Mouse (Mus musculus) spleen, adult 2 months (tissue): ENCODE results near the gene Palb2. TPM values are rescaled to one million over a fixed set of nuclear protein-coding genes. Genes with fewer than 3 reads are reported as not detected.
A peak's percentile ranks its signal among the peaks of the same experiment; 100 is the strongest.

ENCODE experiments used
- DNase-seq, 2 experiments: peaks; one replicate each; pipeline versions ENCODE4 v3.0.0 to v3.0.0-alpha.2; 2012 to 2021; ENCODE audit warnings: low spot score in 2 of 2, low read depth in 1 of 2
- H3K27ac ChIP-seq: fragments of 200-500 bp; 2 replicates; pipeline ENCODE4 v1.5.1; 2012; ENCODE audit warnings: low read length, inconsistent platforms; ENCODE audit not compliant: insufficient read depth
- H3K27me3 ChIP-seq: fragments of 200-500 bp; 2 replicates; pipeline ENCODE4 v1.6.1; 2012; ENCODE audit warnings: mild to moderate bottlenecking, moderate library complexity, low read length, inconsistent platforms; ENCODE audit not compliant: control insufficient read depth, insufficient read depth
- H3K36me3 ChIP-seq: fragments of 200-500 bp; 2 replicates; pipeline ENCODE4 v1.6.1; 2012; ENCODE audit warnings: mild to moderate bottlenecking, low read length, inconsistent platforms; ENCODE audit not compliant: control insufficient read depth, insufficient read depth
- H3K4me1 ChIP-seq: fragments of 200-500 bp; 2 replicates; pipeline ENCODE4 v1.6.1; 2011; ENCODE audit warnings: inconsistent platforms; ENCODE audit not compliant: control insufficient read depth, insufficient read depth, insufficient read length
- H3K4me3 ChIP-seq: fragments of 200-500 bp; 2 replicates; pipeline ENCODE4 v1.5.1; 2011; ENCODE audit warnings: mild to moderate bottlenecking, inconsistent platforms; ENCODE audit not compliant: insufficient read depth, insufficient read length; ENCODE audit errors: extremely low read depth
- CTCF ChIP-seq: fragments of 200-500 bp; IDR thresholded peaks from 2 replicates; pipeline ENCODE4 v1.5.1; 2011; ENCODE audit warnings: mild to moderate bottlenecking, inconsistent platforms; ENCODE audit not compliant: insufficient read depth, insufficient read length, insufficient replicate concordance; ENCODE audit errors: extremely low read depth
- POLR2A ChIP-seq: fragments of 200-500 bp; IDR thresholded peaks from 2 replicates; pipeline ENCODE4 v1.6.1; 2011; ENCODE audit warnings: low read depth, low read length, inconsistent platforms
- WGBS: fragments of 180-500 bp; shearing (Covaris S2); methylation state at CpG from one replicate; pipeline ENCODE4 v1.1.7; 2018; 5-methylcytosine and 5-hydroxymethylcytosine counted together
- polyA plus RNA-seq: library from polyadenylated mRNA; depleted of rRNA; stranded (reverse); fragments of >200 nt; gene quantifications from 2 replicates; pipeline ENCODE4 v1.2.3, GENCODE M21; 2012; rRNA removed

The Palb2 gene
- polyA plus RNA-seq, result 2.5 and 2.7 TPM in 2 replicates

DNA sequence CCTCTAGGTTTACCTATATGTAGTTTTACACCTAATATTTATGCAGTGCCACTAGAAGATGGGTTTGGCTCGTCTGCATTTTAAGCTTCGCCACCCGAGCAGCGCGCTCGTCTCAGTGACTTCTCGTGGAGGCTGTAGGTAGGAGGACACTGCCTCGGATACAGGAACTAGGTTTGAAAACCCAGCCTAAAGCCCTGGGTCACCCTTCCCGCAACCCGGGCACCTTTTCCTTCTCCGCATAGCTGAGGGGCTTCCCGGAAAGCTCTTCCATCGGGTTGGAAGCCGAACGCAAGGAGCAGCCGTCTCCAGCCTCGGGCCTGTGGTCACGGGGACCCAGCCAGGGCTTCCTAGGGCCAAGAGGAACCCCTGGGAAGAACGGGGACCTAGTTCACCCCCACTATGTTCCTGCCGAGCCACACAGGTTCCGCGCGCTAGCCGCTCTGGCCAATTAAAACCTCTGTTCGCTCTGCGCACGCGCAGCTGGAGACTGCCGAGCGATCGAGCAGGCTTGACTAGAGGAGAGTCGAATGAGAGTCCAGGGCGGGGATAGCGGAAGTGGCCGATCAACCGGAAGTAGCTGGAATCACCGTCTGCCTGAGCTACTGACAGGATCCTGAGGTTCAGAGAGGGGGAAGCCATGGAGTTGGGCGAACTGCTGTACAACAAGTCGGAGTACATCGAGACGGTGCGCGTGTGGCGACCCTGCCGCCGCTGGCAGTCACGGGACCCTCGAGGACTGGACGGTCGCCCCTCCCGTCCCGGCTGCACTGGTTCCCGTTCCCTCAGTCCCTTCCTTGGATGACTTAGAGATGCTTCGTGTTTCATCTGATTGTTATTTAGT, at the start of gene Palb2, which contains the start of gene Dctn5:
Palb2 (minus strand) TSS at position 489 of the 841 bp plus-strand sequence.
Dctn5 (plus strand) TSS at position 545 of the 841 bp plus-strand sequence.
- TF ChIP-seq CTCF (no peak), POLR2A (peak; percentile 68; the same call in 1 of the 2 replicates)
- peaks cover 15% of the 10 kb centered on the region for H3K36me3 ChIP-seq
- H3K4me1 ChIP-seq, result peaks cover 2% of the 10 kb centered on the region; the same call in 1 of the 2 replicates
- H3K4me3 ChIP-seq, result peak within 1 kb of the TSS; percentile 98
- WGBS, result under 1% methylated on average over 54 of the region's 54 CpGs
- peak within 1 kb of the TSS; percentile 83 for H3K27ac ChIP-seq
- no peaks in the 10 kb centered on the region for H3K27me3 ChIP-seq
- peak; percentile 93 to 98 for DNase-seq

DNA sequence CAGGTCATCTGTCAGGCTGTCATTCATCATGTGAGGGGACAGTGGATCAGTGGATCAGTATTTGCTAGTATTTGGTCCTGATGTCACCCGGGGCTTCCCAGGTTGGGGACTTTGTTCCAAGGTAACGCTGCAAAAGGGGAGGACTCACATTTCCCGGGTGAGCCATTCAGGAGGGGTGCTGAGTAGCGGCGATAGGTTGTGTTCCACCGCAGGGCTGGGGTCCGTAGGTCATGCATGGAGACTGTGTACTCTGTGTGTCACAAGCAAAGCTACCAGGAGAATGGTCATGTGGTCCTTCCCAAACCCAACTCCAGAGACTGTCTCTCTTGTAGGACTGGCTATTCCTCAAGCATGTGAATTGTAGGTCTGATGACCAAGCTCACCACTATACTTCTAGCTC, 47.9 kb upstream of the Palb2 start:
- no peaks in the 10 kb centered on the region for H3K4me1 ChIP-seq
- TF ChIP-seq CTCF, result no peak
- TF ChIP-seq POLR2A, result no peak
- WGBS, result 93% methylated on average over 7 of the region's 7 CpGs
- no peaks in the 10 kb centered on the region for H3K27me3 ChIP-seq
- DNase-seq, result no peak
- no peaks in the 10 kb centered on the region for H3K36me3 ChIP-seq
- no peak overlapping the region for H3K4me3 ChIP-seq
- no peak overlapping the region for H3K27ac ChIP-seq

DNA sequence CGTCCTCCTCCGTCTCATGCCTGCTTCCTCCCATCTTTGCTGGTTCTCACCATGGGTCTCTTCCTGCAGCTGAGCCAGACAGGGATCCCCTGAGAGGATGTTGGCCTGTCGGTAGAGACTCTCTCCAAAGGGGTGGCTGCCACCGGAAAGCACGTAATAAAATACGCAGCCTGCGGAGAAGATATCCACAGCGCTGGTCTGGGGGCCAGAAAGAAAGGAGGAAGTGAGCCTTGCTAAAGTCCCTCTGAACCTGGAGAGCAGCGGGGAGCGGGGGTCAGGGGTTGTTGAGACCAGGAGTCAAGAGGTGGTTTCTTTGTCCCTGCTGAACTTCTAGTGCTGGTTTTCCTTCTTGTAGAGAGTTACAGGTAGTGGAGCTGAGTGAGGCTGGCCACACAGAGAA, 38.8 kb upstream of the Palb2 start:
- H3K27ac ChIP-seq, result no peak overlapping the region
- no peaks in the 10 kb centered on the region for H3K4me1 ChIP-seq
- H3K36me3 ChIP-seq, result peaks cover 5% of the 10 kb centered on the region; the same call in 1 of the 2 replicates
- H3K27me3 ChIP-seq, result no peaks in the 10 kb centered on the region
- no peak for DNase-seq
- no peak for TF ChIP-seq CTCF
- TF ChIP-seq POLR2A, result no peak
- no peak overlapping the region for H3K4me3 ChIP-seq
- WGBS, result 47% methylated on average over 10 of the region's 10 CpGs

DNA sequence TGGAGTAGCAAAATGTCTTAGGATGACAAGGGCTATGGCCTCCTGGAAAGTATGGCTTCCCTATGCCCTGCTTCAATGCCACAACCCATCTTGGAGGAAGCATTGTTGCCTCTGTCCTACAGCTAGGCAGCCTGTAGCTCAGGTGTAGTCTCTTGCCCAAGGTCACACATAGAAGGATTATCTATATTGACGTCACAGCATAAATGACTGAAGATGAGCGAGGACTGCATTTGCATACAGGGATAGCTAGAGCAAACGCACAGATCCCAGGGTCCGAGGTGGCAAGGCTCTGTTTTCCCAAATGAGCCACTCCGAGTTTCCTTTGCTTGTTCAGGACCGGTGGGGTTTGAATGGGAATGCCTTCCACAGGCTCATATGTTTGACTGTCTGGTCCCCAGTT, 37.9 kb upstream of the Palb2 start:
- WGBS, result 92% methylated on average over 6 of the region's 6 CpGs
- DNase-seq, result no peak
- Histone ChIP-seq H3K4me1 (no peaks in the 10 kb centered on the region), H3K4me3 (no peak overlapping the region), H3K27ac (no peak overlapping the region), H3K27me3 (no peaks in the 10 kb centered on the region), H3K36me3 (peaks cover 5% of the 10 kb centered on the region; the same call in 1 of the 2 replicates)
- TF ChIP-seq CTCF (no peak), POLR2A (no peak)

DNA sequence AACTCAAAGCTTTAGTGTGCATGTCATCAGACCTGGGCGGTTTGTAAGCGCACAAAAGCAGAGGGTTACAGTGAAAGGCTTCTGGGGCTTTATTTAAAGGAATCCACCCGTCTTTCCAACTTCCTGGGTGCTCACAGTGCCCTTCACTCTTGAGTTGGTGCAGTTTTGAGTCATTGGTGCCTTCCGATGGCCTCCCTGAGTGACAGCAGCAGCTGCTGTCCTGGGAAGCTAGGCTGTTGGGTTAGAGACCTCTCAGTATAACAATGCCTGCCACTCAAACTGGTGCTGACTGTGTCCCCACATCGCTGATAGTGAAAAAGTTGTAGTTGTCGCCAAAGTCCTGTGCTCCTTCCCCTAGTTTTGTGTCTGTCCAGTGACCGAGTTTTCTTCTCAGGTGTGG, 34.4 kb upstream of the Palb2 start:
- DNase-seq, result no peak
- no peaks in the 10 kb centered on the region for H3K27me3 ChIP-seq
- 95% methylated on average over 7 of the region's 7 CpGs for WGBS
- H3K36me3 ChIP-seq, result peaks cover 5% of the 10 kb centered on the region; the same call in 1 of the 2 replicates
- no peak overlapping the region for H3K27ac ChIP-seq
- no peaks in the 10 kb centered on the region for H3K4me1 ChIP-seq
- no peak for TF ChIP-seq CTCF
- TF ChIP-seq POLR2A, result no peak
- H3K4me3 ChIP-seq, result no peak overlapping the region

DNA sequence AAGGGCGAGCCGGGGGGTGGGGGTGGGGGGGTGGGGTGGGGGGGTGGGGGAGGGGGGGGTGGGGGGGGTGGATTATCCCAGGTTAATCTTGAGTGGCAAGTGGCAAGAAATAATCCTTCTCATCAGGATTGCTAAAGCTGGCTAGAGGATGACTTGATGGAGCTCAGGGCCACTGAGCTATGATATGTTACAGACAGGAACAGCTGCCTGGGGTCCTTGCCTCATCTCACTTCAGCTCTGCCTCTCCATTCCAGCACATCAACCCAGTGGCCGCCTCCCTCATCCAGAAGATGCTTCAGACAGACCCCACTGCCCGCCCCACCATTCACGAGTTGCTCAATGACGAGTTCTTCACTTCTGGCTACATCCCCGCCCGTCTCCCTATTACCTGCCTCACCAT, 31.0 kb upstream of the Palb2 start:
- H3K36me3 ChIP-seq, result 0 out of 2 replicates have a peak, but pooled peaks cover 2% of the 10 kb centered on the region

More for the DNA sequence above, 31.0 kb upstream of the Palb2 start:
- Histone ChIP-seq H3K4me3 (no peak overlapping the region), H3K27me3 (no peaks in the 10 kb centered on the region), H3K27ac (no peak overlapping the region), H3K4me1 (peaks cover 5% of the 10 kb centered on the region; the same call in 1 of the 2 replicates)
- whole genome bisulfite sequencing, result 98% methylated on average over 8 of the region's 8 CpGs
- no peak for DNase-seq
- no peak for TF ChIP-seq CTCF
- no peak for TF ChIP-seq POLR2A
